Mouse (Mus musculus) spleen, postnatal 36 days (tissue): ENCODE data around the gene Col8a2.
A peak's percentile ranks its signal among the peaks of the same experiment; 100 is the strongest.

Source experiments
- DNase-seq, 2 experiments: peaks; one replicate each; pipeline ENCODE4 v3.0.0; 2022; ENCODE audit warnings: low spot score in 2 of 2, mixed read lengths in 1 of 2

The Col8a2 gene

DNA sequence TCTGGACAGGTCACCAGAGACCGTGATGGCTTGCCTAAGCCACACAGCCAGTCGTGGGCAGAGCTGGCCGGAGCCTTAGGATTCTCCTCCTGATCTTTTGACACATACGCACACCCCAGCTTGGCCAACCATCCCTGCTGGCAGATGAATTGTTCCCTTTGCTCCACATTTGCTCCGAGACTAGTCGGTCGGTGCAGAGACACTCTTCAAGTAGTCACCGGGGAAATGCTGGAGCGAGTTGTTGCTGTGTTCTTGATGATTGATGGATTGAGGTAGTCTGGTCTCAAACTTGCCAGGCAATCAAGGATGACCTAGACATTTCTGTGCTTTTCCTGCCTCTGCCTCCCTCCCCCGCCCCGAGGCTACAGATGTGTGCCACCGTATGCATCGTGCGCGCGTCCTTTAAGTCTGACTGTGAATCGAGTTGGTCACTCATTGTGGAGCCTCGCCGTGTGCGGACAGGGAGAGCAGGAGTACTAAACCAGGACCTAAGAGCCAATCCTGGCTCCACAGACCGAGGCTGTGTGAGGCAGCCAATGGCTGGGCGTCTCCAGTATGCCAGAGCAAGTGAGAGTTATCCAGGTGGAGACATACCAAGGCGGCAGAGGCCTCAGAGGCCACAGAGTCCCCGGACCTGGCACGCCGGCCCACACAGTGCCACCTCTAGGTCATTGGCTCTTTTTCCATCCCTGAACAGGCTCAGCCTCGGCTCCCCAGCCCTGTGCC is 15.2 kb downstream of the Col8a2 start:
- DNase-seq, result no peak

DNA sequence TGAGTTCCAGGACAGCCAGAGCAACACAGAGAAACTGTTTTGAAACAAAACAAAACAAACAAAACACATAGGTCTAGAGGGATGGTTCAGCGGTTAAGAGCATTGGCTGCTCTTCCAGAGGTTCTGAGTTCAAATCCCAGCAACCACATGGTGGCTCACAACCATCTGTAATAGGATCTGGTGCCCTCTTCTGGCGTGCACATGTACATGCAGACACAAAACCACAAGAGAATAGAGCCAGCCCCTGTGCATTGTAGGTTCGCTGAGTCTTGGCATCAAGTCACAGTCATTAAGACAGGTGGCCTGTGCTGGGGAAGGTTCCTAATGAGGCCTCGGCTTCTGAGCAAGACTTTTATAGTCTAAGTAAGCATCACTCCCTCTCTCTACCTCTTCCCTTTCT is 17.3 kb downstream of the Col8a2 start:
- no peak for DNase-seq

DNA sequence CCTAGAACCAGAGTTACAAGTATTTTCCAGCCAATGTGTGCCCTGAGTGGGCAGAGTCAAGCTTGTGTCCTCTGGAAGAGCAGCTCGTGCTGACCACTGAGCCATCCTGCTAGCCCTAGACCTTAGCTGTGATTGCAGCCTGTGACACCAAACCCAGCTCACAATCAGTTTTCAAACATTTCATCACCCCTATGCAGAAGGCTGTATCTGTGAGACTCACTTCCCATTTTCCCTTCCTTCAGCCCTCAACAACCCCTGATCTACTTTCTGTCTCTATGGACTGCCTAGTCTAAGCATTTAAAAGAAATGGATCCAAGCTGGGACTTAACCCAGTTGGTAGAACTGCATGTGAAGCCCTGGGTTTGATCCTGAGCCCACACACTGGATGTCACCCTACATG is 18.8 kb downstream of the Col8a2 start:
- no peak for DNase-seq

DNA sequence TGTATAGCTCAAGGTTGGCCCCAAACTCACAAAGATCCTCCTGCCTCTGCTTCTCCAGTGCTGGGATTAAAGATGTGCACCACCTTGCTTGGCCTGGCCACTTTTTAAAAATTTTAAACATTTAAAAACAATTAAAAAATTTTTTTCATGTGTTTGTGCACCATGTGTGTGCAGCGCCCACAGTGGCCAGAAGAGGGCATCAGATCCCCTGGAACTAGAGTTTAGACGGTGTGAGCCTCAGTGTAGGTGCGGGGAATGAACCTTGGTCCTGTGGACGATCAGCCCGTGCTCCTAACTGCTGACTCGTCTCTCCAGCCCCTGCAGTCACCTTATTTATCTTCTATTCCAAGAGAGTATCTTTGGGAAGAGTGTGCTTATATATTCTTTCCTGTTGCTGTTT is 19.5 kb downstream of the Col8a2 start:
- no peak for DNase-seq

DNA sequence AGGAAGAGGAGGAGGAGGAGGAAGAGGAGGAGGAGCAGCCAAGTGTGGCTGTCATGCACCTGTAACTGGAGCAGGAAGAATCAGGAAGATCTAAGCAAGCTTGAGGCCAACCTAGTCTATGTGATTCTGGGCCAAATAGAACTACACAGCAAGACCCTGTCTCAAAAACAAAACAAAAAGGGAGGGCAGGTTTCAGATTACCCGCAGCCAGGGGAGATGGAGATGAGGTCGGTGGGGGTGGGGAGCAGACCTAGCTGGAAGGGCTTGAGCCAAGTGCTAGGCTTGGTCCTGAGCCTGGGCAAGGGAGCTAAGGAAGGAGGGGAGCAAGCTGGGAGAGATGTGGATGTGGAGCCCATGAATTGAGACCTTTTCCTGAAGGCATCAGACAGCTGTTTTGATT is 20.2 kb downstream of the Col8a2 start:
- DNase-seq, result no peak

DNA sequence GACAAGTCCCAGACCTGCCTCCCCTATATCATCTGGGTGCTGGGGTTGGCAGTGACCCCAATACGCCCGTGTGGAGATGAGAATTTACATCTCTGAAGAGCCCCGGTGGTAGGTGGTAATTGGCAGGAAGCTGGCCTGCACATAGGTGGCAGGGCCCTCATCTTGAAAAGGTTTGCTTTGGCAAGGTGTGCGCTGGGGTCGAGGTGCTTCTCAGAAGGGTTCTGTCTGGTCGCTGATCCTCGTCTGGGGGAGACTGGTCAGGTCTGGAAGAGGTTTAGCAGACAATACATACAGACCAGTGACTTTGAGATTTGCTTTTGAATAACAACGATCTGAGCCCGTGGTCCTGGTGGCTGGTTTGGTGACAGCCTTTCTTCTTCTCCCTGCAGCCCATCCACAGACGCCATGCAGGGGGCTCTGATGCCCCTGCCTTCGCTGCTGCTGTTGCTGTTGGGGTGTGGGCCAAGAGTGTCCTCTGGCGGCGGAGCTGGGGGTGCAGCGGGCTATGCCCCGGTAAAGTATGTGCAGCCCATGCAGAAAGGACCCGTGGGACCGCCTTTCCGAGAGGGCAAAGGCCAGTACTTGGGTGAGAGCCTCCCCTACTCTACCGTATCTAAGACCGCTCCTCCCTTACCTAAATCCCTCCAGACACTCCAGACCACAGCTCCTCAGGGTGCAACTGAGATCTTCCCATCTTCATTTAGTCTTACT is 22.8 kb downstream of the Col8a2 start:
- no peak for DNase-seq

DNA sequence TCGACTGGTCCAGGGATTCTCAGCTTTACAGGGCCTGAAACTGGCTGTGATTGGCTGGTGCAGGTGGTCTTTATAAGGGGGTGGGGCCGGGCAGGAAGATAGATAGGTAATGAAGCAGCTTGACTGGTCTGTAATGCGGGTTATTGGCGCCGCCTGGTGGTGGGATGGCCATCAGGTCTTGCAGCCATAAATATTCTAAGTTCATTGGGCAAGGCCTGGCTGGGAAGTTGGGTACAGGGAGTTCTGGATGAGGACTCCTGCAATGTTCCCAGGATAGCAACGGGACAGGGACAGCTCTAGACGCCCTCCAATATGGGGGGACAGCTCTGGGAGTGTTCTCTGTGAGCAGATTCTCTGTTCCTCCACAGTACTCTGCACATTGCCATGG is 23.3 kb downstream of the Col8a2 start:
- DNase-seq, result peak; percentile 63 to 74

DNA sequence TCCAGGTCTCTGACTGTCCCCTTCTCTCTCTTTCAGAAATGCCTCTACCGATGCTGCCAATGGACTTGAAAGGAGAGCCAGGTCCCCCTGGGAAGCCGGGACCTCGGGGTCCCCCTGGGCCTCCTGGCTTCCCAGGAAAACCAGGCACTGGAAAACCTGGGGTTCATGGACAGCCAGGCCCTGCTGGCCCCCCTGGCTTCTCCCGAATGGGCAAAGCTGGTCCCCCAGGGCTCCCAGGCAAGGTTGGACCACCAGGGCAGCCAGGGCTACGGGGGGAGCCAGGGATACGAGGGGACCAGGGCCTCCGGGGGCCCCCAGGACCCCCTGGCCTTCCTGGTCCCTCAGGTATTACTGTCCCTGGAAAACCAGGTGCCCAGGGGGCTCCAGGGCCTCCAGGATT is 23.8 kb downstream of the Col8a2 start:
- DNase-seq, result no peak

DNA sequence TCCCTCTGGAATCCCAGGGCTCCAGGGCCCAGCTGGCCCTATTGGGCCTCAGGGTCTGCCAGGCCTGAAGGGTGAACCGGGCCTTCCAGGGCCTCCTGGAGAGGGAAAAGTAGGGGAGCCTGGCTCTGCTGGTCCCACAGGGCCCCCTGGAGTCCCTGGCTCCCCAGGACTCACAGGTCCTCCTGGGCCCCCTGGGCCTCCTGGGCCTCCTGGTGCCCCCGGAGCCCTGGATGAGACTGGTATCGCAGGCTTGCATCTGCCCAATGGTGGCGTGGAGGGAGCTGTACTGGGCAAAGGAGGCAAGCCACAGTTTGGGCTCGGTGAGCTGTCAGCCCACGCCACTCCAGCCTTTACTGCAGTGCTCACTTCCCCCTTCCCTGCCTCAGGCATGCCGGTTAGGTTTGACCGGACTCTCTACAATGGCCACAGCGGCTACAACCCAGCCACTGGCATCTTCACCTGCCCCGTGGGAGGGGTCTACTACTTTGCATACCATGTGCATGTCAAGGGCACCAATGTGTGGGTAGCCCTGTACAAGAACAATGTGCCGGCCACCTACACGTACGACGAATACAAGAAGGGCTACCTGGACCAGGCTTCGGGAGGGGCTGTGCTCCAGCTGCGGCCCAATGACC is 25.1 kb downstream of the Col8a2 start:
- DNase-seq, result no peak

DNA sequence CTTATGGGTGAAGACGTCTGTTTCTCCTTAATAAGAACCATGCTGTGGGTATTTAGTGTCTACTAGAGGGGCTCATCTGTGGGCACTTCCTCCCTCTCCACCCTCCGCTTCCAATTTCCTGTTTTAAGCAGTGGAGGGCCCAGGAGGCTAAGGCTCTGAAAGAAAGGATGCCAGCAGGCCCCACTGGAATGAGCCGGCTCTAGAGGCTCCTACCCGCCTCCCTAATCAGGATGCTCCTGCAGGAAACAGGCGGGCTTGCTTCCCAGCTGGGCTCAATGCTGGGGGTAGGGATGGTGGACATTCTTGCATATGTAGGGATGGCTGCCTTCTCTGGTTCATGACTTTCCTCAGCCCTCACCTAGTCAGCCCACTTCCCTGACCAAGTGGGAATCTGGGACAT is 26.6 kb downstream of the Col8a2 start:
- DNase-seq, result no peak

DNA sequence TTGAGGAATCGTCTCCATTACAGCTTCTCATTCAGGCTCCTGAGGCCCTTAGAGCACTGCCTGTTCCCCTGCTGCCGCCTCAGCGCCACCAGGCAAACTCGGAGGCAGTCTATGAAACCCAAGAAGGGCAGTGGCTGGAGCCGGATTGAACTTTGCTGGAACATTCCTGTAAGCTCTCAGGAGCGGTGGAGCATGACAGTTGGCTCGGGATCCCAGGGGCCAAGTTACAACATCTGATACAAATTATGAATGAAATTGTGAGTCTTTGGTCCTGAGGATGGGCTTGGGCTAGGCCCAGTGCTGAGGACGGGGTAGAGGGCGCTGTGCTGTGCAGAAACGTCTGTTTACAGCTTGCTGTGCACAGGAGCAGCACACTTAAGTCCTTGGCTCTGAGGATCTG is 27.8 kb downstream of the Col8a2 start:
- no peak for DNase-seq

DNA sequence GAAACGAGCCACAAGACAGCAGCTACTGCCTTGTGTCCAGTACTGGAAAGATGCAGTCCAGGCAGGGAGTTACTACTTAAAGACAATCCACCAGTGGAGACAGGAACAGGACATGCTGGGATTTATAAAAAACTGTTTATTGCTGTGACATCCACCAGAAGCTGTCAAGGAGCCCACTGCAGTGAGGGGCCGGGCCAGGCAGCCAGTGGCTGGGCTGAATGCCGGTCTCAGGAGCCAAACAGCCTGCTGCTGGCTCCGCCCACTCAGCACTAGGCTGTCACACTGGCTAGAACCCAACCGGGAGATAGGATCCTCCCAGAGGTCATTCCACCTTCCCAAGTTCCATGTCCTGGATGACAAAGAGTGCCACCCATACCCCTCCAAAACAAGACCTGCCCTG is 29.3 kb downstream of the Col8a2 start:
- no peak for DNase-seq

DNA sequence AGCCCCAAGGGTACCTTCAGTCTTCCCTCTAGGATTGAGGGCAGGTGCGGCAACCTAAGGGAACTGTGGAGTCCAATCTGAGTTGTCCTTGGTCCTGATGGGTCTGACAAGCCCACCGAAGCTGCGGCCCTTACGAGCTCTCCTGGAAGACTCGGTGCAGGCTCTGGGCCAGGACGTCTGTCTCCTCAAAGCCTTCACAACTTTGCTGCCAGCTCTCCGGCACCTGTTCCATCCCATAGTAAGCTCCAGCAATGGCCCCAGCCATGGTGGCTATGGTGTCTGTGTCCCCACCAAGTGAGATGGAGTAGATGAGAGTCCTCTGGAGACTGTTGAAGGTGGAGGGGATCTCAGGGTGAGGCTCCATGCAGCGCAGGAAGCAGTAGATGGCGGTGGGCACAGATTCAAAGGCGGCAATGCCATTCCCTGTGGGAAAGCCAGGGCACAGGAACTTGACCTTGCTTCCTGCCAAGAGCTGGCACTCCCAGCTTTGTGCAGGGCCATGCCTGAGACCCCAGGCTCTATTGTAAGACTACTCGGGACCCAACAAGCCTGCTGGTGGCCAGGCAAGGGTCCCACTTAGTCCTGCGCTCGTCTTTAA is 29.9 kb downstream of the Col8a2 start:
- DNase-seq, result no peak

DNA sequence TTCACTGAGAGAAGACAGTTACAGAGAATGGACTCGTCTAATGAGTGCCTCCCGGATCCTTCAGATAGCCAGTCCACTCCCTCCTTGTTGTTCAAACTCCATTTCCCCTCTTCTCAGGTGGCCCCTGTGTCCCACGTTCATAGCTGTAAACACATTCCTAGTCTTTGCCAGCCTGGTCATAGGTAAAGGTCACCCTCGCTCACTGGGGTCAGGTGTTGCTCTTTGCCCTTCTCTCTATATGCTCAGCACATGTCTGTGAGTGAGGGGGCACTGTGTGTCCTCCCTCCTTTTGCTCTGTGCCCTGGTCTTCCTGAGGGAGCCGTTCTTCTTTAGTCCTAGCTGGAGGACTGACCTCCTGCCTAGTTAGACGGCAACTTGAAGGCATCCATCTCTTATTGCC is 33.2 kb downstream of the Col8a2 start:
- DNase-seq, result no peak

DNA sequence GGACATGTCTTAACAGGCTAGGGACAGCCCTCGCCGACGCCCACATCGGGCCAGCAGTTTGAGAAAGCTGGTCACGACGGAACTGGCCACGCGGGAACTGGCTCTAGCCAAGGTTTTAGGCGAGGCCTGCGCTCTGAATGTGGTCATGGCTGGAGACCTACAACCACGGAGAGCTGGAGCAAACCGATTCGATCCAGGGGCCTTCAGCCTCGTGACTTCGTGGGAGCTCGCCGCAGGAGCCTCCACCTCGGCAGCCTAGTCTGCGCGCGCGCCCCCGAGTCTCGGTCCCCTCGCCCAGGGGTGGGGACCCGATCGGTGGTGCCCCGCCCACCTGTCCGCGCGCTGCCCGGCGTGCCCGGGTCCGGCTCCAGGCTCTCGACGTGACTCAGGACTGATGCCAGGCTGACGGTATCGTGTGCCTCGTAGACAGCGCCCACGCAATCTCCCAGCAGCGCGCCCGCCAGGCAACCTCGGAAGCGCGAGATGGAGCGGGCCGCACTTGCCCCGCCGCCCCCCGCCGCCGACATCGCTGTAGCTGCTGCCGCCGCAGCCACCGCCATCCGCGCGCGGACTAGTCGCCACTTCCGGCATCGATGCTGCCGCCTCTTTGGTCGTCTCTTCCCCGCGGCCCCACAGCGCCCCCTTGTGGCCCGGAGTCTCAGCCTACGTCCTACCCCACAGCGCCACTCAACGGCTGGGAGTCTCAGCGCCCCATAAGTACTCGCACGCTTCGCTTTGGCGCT is 34.7 kb downstream of the Col8a2 start, which contains the start of gene Adprhl2:
TSS of gene Adprhl2 (minus strand) at position 593 of the 743 bp plus-strand sequence.
- DNase-seq, result peak; percentile 95

DNA sequence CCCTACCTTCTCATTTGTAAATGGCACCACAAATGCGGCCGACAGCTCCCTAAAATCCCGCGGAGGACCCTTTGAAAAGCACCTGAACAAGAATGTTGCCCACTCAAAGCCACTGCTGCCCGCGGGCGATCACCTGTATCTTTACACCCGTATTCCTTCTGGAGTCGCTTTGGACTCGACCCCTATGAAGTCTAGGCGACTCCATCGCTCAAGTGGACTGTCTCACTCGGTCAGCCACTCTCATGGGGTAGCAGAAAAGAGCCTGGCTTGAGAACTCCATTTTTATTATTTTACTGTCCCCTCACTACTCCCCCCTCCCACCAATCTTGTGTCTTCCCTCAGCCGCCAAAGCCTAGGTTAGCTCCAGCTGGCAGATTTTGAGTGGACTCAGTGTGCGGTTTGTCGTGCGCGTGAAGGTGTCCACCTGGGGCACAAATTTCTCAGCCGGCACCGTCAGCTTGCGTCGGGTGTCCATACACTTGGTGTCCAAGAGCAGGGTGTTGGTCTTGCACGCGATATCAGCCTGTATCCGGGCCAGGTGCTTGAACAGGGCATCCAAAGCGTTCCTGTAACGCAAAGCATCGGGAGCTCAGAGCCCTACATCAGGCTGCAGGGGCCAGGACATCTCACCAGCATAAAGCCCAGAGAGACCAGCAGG is 35.4 kb downstream of the Col8a2 start:
- no peak for DNase-seq

DNA sequence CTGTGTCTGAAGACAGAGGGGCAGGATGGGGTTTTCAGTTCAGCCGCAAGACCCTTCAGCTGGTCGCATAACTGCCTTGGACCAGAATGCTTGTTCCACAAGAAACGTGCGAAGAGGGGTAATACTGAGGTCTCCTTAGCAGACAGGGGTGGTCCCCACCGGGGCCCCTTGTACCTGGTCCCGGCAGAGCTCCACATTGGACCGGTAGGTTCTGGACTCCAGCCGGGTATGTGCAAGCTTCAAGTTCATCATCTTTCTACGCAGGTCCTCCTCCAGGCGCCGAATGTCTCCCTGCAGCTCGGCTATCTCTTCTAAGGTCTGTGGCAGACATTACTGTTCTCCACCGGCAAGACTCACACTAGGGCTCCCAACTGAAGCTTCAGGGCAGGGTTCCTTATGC is 36.1 kb downstream of the Col8a2 start:
- DNase-seq, result no peak

DNA sequence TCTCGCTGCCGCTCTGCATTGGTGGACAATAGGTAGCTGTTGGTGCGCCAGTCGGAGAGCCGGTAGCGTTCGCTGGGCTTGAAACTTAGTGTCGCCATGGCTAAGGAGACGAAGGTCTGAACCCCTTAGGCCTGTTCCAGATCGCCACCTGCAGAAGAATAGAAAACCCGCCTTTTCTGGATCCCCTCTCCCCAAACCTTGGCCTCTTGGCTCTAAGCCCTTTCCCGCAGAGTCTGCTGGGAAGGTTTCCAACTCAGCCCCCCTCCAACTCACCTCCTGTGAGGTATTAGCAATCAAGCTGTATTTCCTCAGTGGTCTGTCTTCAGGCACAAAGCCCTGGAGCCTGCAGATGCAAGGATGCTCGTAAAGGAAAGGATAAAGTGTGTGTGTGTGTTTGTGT is 38.3 kb downstream of the Col8a2 start:
- DNase-seq, result no peak

DNA sequence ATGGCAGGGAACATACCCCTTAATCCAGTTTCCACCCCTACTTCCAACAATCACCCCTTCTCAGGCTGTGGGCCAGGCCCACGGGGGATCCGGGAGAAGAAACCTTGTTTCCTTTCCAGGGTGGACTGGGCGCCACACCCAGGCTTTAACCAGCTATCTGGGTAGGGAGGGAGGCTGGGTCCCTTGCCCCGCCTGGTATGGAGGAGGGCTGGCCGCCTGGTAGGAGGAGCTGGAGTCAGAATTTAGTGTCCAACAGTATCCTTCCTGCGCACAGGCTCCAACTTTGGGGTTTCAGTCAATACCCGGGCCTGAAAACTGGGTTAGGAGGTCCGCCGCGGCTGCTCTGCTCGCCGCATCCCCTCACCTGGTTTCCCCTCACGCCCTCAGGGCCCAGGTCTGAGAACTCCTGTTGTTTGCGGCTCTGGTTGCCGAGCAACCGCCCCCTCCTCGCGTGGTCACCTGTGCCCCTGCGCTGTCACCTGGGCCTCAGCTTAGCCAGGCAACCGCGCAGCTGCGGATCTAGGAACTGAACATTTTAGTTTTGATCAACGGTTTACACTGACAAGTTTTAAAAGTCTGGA is 38.8 kb downstream of the Col8a2 start, which contains the start of gene Tekt2:
TSS of gene Tekt2 (minus strand) at position 408 of the 581 bp plus-strand sequence.
- DNase-seq, result no peak

DNA sequence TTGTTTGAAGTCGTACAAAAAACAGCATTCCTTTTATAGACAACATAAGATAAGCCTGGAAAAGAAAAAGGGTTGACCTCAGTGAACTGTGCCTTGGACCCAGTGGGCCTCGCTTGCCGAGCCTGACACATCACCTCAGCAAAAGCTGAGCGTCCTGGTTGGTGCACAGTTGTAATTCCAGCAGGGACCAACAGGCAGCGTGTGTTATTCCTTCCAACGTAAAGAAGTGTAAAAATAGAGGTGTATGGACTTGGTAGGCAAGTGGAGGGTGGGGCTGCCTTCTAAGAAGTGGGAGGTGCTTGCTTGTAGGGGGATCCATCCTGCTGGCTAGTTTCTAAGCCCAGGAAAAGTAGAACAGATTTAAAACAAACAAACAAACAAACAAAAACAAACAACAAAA is 39.4 kb downstream of the Col8a2 start:
- no peak for DNase-seq

DNA sequence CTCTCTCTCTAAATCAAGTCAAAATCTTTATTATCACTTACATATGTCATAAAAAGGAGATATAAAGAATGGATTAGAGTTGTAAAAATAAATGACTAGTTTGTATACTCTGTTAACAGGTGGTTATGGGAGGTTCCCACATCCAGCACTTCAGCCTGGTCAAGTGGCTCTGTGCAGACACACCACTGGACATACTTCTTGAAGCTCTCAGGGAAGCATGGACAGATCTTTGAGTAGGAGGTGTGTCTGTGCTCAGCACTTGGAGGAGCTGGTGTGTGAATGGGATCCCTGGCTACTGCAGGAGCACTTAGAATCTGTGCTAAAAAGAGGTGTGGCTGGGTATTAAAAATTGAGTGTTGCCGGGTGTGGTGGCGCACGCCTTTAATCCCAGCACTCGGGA is 43.7 kb downstream of the Col8a2 start:
- DNase-seq, result no peak
